Mouse (Mus musculus): ENCODE measurements around the gene Prkaa2. TPM values are rescaled to one million over a fixed set of nuclear protein-coding genes. Genes with fewer than 3 reads are reported as not detected.

Gene Prkaa2
- total and polyA plus RNA-seq, 3 experiments: not detected

GRCm38 (mm10) chr4:105095316-105095715, 14.4 kb downstream of the Prkaa2 start:
- H3K79me2 ChIP-seq (ENCODE audit: control insufficient read depth, insufficient read depth, low read length, poor library complexity): no peaks in the 10 kb centered on the region
- TF ChIP-seq CTCF (IDR thresholded peaks at IDR 0.05 in 2 of 3, conservative IDR thresholded peaks at IDR 0.05 in 1 of 3; ENCODE audit: control insufficient read depth in 1 of 3, insufficient read depth in 1 of 3, low read depth in 2 of 3, low read length in 3 of 3, poor library complexity in 1 of 3, severe bottlenecking in 1 of 3) (no peak), RAD21 (IDR thresholded peaks at IDR 0.05; ENCODE audit: low read depth, low read length) (no peak), POLR2AphosphoS2 (IDR thresholded peaks at IDR 0.05; ENCODE audit: low read length) (no peak), ZC3H11A (IDR thresholded peaks at IDR 0.05; ENCODE audit: low read depth, low read length) (no peak), EP300 (IDR thresholded peaks at IDR 0.05; ENCODE audit: low read depth in 1 of 2, low read length in 2 of 2) (no peak)

GRCm38 (mm10) chr4:105093951-105094350, 15.7 kb downstream of the Prkaa2 start:
- Histone ChIP-seq H3K9ac (ENCODE audit: control insufficient read depth, low read depth, low read length, poor library complexity, severe bottlenecking) (no peak overlapping the region), H3K36me3 (ENCODE audit: control insufficient read depth in 1 of 2, insufficient read depth in 2 of 2, low read length in 2 of 2) (no peaks in the 10 kb centered on the region), H3K79me2 (ENCODE audit: control insufficient read depth, insufficient read depth, low read length, poor library complexity) (no peaks in the 10 kb centered on the region), H3K4me1 (ENCODE audit: control insufficient read depth in 1 of 2, insufficient read depth in 2 of 2, low read length in 2 of 2) (no peaks in the 10 kb centered on the region), H3K27ac (ENCODE audit: control insufficient read depth, low read depth, low read length) (no peak overlapping the region), H3K27me3 (ENCODE audit: control insufficient read depth in 1 of 2, insufficient read depth in 2 of 2, low read length in 2 of 2) (no peaks in the 10 kb centered on the region), H3K9me3 (replicated peaks; ENCODE audit: insufficient read depth, low read length) (no peaks in the 10 kb centered on the region), H3K4me3 (ENCODE audit: control insufficient read depth in 1 of 2, insufficient read depth in 1 of 2, low read depth in 2 of 2, low read length in 2 of 2) (no peak overlapping the region)
- TF ChIP-seq TAL1 (IDR thresholded peaks at IDR 0.05; ENCODE audit: low read length) (no peak), CHD1 (IDR thresholded peaks at IDR 0.05; ENCODE audit: low read depth, low read length) (no peak), ZC3H11A (IDR thresholded peaks at IDR 0.05; ENCODE audit: low read depth, low read length) (no peak), POLR2A (IDR thresholded peaks at IDR 0.05; ENCODE audit: control insufficient read depth in 1 of 2, insufficient read depth in 1 of 2, low read depth in 1 of 2, low read length in 2 of 2, poor library complexity in 1 of 2) (no peak)
- DNase-seq (ENCODE audit: low read depth, low spot score): no peak

More at GRCm38 (mm10) chr4:105095316-105095715, 14.4 kb downstream of the Prkaa2 start:
- Histone ChIP-seq H3K9me3 (replicated peaks; ENCODE audit: insufficient read depth, low read length) (no peaks in the 10 kb centered on the region), H3K9ac (ENCODE audit: control insufficient read depth, low read depth, low read length, poor library complexity, severe bottlenecking) (no peak overlapping the region), H3K27ac (ENCODE audit: control insufficient read depth, low read depth, low read length) (no peak overlapping the region), H3K4me3 (ENCODE audit: control insufficient read depth in 1 of 2, insufficient read depth in 1 of 2, low read depth in 2 of 2, low read length in 2 of 2) (no peak overlapping the region), H3K36me3 (ENCODE audit: control insufficient read depth in 1 of 2, insufficient read depth in 2 of 2, low read length in 2 of 2) (no peaks in the 10 kb centered on the region), H3K27me3 (ENCODE audit: control insufficient read depth in 1 of 2, insufficient read depth in 2 of 2, low read length in 2 of 2) (no peaks in the 10 kb centered on the region), H3K4me1 (ENCODE audit: control insufficient read depth in 1 of 2, insufficient read depth in 2 of 2, low read length in 2 of 2) (no peaks in the 10 kb centered on the region)
- no peak for DNase-seq (ENCODE audit: low read depth, low spot score)

- H3K4me1 ChIP-seq (ENCODE audit: control insufficient read depth in 1 of 2, insufficient read depth in 2 of 2, low read length in 2 of 2): no peaks in the 10 kb centered on the region
- no peak for TF ChIP-seq CHD2 (IDR thresholded peaks at IDR 0.05; ENCODE audit: low read length)
- TF ChIP-seq NELFE (IDR thresholded peaks at IDR 0.05; ENCODE audit: low read depth, low read length): no peak
- TF ChIP-seq MEF2A (IDR thresholded peaks at IDR 0.05; ENCODE audit: extremely low read depth, insufficient replicate concordance, low read depth, low read length, poor library complexity, severe bottlenecking): no peak
- no peak for TF ChIP-seq TAL1 (IDR thresholded peaks at IDR 0.05; ENCODE audit: low read length)
- no peak for TF ChIP-seq NRF1 (IDR thresholded peaks at IDR 0.05; ENCODE audit: insufficient read depth, low read depth, low read length, poor library complexity, severe bottlenecking)
- no peak for TF ChIP-seq MYB (IDR thresholded peaks at IDR 0.05; ENCODE audit: low read depth, low read length)
- no peak for TF ChIP-seq CHD1 (IDR thresholded peaks at IDR 0.05; ENCODE audit: low read depth, low read length)
- TF ChIP-seq MAZ (IDR thresholded peaks at IDR 0.05; ENCODE audit: low read depth, low read length): no peak
- TF ChIP-seq UBTF (IDR thresholded peaks at IDR 0.05; ENCODE audit: borderline replicate concordance, insufficient read depth, low read depth, low read length): no peak
- TF ChIP-seq USF2 (IDR thresholded peaks at IDR 0.05; ENCODE audit: borderline replicate concordance in 1 of 2, insufficient read depth in 1 of 2, low read depth in 1 of 2, low read length in 2 of 2): no peak
- no peak for TF ChIP-seq BHLHE40 (IDR thresholded peaks at IDR 0.05; ENCODE audit: borderline replicate concordance, low read depth, low read length)
- TF ChIP-seq POLR2AphosphoS2 (IDR thresholded peaks at IDR 0.05; ENCODE audit: low read length): no peak
- no peak for TF ChIP-seq HCFC1 (IDR thresholded peaks at IDR 0.05; ENCODE audit: low read depth, low read length)
- TF ChIP-seq MYC (IDR thresholded peaks at IDR 0.05; ENCODE audit: low read depth, low read length): no peak
- TF ChIP-seq EP300 (IDR thresholded peaks at IDR 0.05; ENCODE audit: low read depth in 1 of 2, low read length in 2 of 2): no peak
Measured at GRCm38 (mm10) chr4:105090417-105090816, 19.3 kb downstream of the Prkaa2 start.

More at GRCm38 (mm10) chr4:105090417-105090816, 19.3 kb downstream of the Prkaa2 start:
- Histone ChIP-seq H3K27ac (ENCODE audit: control insufficient read depth, low read depth, low read length) (no peak overlapping the region), H3K9me3 (replicated peaks; ENCODE audit: insufficient read depth, low read length) (no peaks in the 10 kb centered on the region), H3K4me3 (ENCODE audit: control insufficient read depth in 1 of 2, insufficient read depth in 1 of 2, low read depth in 2 of 2, low read length in 2 of 2) (no peak overlapping the region), H3K36me3 (ENCODE audit: control insufficient read depth in 1 of 2, insufficient read depth in 2 of 2, low read length in 2 of 2) (no peaks in the 10 kb centered on the region), H3K27me3 (ENCODE audit: control insufficient read depth in 1 of 2, insufficient read depth in 2 of 2, low read length in 2 of 2) (no peaks in the 10 kb centered on the region), H3K79me2 (ENCODE audit: control insufficient read depth, insufficient read depth, low read length, poor library complexity) (no peaks in the 10 kb centered on the region), H3K9ac (ENCODE audit: control insufficient read depth, low read depth, low read length, poor library complexity, severe bottlenecking) (no peak overlapping the region)
- DNase-seq (ENCODE audit: low read depth, low spot score): no peak
